Mouse (Mus musculus): ENCODE measurements around the gene Limk2.

Gene Limk2

DNA sequence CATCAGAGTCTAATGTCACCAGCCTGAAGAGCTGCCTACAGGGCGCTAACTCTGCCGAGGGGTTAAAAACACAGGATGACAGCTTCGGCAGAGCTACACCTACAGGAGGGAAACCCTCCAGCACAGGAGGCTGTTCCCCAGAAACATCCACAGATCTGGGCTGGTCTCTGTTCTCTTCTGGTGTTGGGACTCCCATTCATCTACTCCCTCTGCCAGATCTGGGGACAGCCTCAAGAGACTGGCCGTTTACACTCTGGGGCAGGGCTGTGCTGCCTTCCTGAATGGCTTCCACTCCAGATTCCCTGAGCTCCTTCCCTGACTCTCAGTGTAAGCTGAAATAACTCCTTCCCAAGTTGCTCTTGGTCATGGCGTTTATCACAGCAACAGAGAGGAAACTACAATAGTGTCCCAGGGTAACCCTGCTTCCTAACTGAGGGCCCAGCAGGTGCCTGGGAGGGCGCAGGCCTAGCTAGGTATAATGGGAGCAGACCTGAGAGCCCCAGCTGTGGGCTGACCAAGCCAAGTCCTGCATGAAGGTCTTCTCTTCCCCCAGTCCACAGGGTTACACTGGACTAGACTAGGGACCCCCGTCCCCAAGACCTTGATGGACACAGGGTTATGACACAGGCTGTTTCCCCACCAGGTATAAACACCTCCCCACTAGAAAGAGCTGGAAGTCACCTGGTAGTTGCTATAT is 37.2 kb downstream of the Limk2 start:
- no peak for DNase-seq (ENCODE audit: low read depth, low spot score)

- DNase-seq (ENCODE audit: low read depth, low spot score): peak; percentile 88
Measured at GRCm38 (mm10) chr11:3370928-3371598, 37.9 kb downstream of the Limk2 start.

GRCm38 (mm10) chr11:3370162-3370561 is 38.8 kb downstream of the Limk2 start:
- no peak for DNase-seq (ENCODE audit: low read depth, low spot score)

- DNase-seq (ENCODE audit: low read depth, low spot score): no peak
Measured at GRCm38 (mm10) chr11:3369449-3369848, 39.5 kb downstream of the Limk2 start.

DNA sequence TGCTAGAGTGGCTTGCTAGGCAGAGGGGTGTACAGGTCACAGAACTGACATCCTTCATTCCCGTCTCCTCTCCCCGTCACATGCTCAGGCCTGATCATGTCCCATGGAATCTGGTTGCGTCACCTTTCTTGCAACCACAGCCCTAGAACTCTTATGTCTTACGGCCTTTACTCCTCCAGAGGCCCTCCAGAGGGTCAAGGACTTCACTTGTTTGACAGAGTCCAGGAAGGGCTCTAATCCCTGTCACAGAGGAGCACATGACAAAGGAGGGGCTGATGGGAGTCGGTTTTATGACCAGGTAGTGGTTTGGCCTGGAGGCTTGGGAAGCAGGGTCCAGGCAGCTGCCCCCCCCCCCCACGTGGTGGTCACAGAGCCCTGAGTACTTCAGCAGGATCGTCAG is 40.0 kb downstream of the Limk2 start:
- no peak for DNase-seq (ENCODE audit: low read depth, low spot score)

- DNase-seq (ENCODE audit: low read depth, low spot score): no peak
Measured at GRCm38 (mm10) chr11:3366411-3366810, 42.6 kb downstream of the Limk2 start.

DNA sequence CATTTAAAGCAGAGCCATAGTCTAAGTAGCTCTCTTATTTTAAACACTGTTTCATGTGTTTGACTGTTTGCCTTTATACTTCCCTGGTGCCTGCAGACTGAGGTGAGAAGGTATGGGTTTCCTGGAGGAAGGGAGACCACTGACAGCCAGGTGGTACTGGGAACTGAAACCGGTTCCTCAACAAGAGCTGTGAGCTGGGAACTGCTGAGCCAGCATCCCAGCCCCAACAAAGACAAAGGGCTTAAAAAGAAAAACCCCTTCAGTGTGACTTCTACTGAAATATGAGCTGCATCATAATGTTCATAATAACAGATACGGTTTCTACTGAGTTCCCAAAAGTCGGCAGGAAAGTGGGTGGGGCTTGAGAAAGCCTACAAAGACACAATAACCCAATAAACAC is 46.1 kb downstream of the Limk2 start:
- DNase-seq (ENCODE audit: low read depth, low spot score): no peak

- no peak for DNase-seq (ENCODE audit: low read depth, low spot score)
Measured at GRCm38 (mm10) chr11:3352990-3353585, 55.9 kb downstream of the Limk2 start.

DNA sequence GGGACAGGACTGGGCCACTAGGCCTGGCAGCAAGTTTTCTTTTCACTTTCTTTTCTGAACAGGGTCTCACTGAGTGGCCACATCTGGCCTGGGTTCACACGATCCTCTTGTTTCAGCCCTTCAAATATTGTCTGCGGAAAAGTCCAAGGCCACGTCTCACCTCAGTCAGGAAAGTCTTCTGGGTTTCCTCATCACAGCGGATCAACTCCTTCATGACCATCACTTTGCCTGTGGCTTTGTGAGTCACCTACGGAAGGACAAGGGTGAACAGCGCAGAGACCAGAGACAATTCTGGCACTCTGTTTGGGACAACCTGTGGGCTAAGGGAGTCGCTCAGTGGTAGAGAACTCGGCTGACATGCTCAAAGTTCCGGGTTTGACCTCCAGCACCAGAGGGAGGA is 56.9 kb downstream of the Limk2 start:
- no peak for DNase-seq (ENCODE audit: low read depth, low spot score)

GRCm38 (mm10) chr11:3349343-3349695 is 59.7 kb downstream of the Limk2 start:
- DNase-seq (ENCODE audit: low read depth, low spot score): no peak

DNA sequence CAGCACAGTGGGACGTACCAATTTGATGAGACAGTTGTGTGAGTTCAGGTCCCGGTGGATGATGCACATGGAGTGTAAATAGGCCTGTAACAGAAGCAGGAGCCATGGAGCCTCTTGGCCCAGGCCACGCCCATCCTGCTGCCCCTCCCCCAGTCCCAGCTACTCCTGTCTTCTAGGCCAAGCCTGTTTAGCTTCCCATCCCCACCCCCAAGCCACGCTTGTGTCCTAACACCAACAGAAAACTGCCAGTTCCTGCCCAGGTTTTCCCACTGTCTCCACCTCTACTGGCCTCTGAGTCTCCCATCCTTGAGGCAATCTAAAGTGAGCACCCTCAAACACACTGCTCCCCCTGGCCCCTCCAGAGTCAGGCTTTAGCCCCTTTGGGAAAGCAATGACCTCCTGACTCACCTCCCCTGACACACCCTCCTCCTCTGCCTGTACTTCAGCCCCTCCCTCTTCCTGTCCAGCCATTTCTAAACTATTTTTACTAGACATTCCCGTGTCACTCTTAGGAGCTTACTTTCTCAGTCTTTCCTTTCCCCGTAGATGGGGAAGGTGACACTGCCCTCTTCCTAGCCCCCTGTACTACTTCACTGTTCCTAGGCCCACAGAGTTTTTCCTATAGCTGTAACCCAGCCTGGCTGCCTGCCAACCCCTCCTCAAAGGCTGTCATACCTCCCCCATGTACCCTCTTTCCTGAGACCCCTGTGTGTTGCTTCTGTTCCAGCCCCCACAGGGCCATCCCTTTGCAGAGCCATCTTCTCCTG is 60.2 kb downstream of the Limk2 start:
- DNase-seq (ENCODE audit: low read depth, low spot score): no peak

- no peak for DNase-seq (ENCODE audit: low read depth, low spot score)
Measured at GRCm38 (mm10) chr11:3347835-3348195, 61.2 kb downstream of the Limk2 start.

DNA sequence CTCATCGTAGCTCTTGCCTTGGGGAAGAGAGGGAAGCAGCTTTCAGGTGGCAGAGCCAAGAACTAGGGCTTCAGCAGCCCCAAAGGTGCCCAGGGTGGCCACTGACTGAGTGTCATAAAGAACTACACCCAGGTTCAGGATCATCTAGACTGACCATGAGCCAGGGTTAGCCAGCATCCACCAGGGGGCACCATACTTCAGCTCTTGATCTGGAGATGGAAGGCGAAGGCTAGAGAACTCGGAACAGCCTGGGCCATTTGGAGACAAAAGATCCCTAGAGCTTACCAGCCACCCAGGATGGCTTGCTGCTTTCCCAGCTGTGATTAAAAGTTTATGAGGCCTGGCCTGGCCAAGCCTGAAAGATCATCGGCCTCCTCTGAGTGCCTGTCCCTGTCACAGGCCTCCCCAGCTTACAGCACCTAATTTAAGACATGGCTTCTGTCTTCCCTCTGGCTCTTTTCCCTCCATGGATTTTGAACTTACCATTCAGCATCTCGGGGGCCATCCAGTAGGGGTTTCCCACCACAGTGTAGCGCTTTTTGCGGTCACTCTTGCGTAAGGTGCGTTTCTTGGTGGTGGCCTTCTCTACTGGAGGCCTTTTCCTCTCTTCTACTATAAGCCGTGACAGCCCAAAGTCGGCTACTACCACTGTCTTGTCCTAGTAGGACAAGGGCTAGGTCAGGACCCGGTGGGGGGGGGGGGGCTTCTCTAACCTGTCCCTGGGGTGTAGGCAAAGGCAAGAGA is 61.7 kb downstream of the Limk2 start:
- peak; percentile 88 for DNase-seq (ENCODE audit: low read depth, low spot score)

GRCm38 (mm10) chr11:3346351-3346750 is 62.6 kb downstream of the Limk2 start:
- no peak for DNase-seq (ENCODE audit: low read depth, low spot score)

DNA sequence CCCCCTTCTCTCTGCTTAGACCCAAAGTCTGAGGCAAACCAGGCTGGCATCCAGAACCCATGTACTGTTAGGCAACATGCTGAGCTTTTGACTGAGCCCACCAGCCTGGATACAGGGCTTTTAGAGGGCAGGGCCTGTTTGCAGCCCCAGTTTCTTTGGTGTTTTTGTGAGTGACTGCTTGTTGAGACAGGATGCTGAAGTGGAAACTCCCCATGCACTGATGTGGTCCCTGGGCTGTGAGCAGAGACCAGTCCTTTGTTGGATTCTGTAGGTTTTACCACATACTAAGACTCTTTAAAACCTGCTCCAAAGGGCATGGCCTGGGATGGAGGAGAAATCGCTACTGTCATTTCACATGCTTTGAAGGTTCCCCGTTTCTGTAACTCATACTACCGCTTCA is 64.1 kb downstream of the Limk2 start:
- no peak for DNase-seq (ENCODE audit: low read depth, low spot score)

DNA sequence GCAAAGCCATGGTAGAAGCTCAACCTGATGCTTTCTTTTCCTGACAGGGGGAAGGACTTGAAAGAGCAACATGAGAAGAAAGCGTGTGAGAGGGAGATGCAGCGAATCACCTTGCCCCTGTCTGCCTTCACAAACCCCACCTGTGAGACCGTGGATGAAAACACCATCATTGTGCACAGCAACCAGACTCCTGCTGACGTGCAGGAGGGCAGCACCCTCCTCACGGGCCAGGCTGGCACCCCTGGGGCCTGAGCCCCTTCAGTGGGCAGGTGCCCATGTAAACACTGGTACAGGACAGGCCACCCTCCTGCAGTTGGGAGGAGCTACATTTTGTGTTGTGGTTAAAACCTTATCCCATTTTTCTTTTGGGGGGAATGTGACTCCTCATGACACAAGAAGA is 67.5 kb downstream of the Limk2 start:
- no peak for DNase-seq (ENCODE audit: low read depth, low spot score)

- DNase-seq (ENCODE audit: low read depth, low spot score): no peak
Measured at GRCm38 (mm10) chr11:3337961-3338360, 71.0 kb downstream of the Limk2 start.

- DNase-seq (ENCODE audit: low read depth, low spot score): no peak
Measured at GRCm38 (mm10) chr11:3337173-3337955, 71.6 kb downstream of the Limk2 start.

DNA sequence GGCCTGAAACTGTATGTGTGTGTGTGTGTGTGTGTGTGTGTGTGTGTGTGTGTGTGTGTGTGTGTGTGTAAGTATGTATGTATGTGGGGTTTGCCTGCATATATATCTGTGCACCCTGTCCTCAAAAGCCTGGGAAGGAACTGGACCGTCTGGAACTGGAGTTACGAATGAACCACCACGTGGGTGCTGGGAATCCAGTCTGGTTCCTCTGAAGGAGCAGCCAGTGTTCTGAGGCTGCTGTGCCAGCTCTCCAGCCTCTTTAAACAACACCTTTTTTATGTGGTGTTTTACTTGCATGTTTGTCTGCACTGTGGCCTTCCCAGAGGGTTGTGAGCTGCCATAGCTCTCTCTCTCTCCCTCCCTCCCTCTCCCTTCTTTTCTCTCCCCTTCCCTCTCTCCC is 72.4 kb downstream of the Limk2 start:
- DNase-seq (ENCODE audit: low read depth, low spot score): no peak

GRCm38 (mm10) chr11:3335651-3336216 is 73.3 kb downstream of the Limk2 start:
- no peak for DNase-seq (ENCODE audit: low read depth, low spot score)
